Mouse (Mus musculus) olfactory bulb, adult 2 months (tissue): ENCODE measurements around the gene Mtus2.

Experiments used
- CTCF ChIP-seq: fragments of 200-500 bp; IDR thresholded peaks from 2 replicates; pipeline ENCODE4 v1.5.1; 2012; ENCODE audit warnings: low read depth, mild to moderate bottlenecking, low read length, moderate library complexity; ENCODE audit not compliant: insufficient read depth
- POLR2A ChIP-seq: fragments of 200-500 bp; IDR thresholded peaks from 2 replicates; pipeline ENCODE4 v1.6.1; 2012; ENCODE audit warnings: mild to moderate bottlenecking, low read depth, low read length, moderate library complexity; ENCODE audit not compliant: insufficient read depth

DNA sequence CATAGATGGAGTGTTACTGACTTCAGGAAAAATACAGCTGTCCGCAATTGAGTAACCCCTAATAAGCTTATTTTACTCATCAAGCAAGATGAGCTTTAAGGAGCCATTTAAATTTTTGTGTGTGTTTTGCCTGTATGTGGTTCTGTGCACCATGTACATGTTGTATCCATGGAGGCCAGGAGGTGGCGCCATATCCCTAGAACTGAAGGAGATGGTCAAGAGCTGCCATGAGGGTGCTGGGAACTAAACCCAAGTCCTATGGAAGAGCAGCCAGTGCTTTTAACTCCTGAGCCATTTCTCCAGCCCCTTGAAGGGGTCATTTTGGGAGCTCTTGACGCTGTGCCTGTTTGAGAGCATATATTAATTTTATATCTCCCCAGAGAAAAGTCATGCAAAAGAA, 122.6 kb downstream of the Mtus2 start:
- TF ChIP-seq CTCF (no peak), POLR2A (no peak)
